Mouse (Mus musculus) layer of hippocampus, postnatal 25 days (tissue): ENCODE measurements around the gene Cldn9. TPM values are rescaled to one million over a fixed set of nuclear protein-coding genes. Genes with fewer than 3 reads are reported as not detected.

ENCODE experiments used
- DNase-seq, 2 experiments: peaks; one replicate each; pipeline ENCODE4 v3.0.0; 2022; ENCODE audit warnings: mixed read lengths in 2 of 2, low spot score in 1 of 2; ENCODE audit errors: extremely low spot score in 1 of 2
- total RNA-seq, 2 experiments: library from RNA; stranded (reverse); gene quantifications; 2 replicates each; pipeline ENCODE4 v1.2.3; 2021

The Cldn9 gene
- not detected for total RNA-seq

DNA sequence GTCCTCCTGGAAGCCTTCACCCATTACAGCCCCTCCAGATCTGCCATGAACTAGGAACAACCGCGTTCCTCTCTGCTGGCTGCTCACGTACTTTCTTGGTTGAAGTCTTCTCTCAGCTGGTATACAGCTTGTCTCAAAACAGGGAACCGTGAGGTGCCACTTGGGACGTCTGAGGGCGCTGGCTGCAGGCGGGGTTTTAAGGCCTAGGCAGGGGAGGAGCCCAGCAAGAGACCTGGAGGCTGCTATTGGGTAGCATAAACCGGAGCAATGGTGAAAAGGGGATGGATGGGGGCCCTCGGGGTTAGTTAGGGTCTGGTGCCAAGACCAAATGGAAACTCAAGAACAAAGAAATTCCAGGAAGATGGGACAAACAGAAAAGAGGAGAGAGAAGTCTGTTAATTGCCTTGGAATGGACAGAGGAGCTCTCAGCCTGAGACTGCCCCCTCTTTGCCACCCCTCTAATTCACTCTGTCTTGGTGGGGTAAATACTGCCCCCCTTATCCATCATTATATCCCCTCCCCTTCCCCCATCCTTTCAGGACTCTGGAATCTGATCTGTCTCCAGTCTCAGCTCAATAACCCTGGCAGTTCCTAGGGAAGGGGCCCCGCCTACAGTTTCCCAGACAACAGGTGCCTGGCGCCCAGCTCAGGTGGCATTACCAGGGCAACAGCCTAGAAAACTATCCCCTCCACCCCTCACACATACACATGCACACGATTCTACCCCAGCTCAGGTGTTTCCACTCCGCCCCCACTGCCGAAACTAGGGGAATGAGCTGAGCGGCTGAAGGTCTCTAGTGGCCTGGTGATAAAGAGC, at the start of gene Cldn9:
Gene Cldn9 (minus strand): TSS at position 171 of the 817 bp plus-strand sequence.
- DNase-seq, result no peak

DNA sequence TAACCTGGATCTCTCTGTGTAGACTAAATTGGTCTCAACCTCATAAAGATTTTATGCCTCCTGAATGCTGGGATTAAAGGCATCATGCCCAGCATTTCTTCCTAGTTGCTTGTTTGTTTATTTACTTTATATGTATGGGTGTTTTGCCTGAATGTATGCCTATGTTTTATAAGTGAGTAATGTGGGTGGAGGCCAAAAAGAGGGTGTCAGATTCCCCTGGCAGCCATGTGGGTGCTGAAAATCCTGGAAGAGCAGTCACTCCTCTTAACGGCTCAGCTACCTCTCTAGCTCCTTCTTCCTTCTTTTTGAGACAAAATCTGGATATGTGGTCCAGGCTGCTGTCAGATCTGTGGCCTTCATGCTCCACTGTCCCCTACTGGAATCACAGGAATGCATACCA, 46.6 kb upstream of the Cldn9 start:
- no peak for DNase-seq

DNA sequence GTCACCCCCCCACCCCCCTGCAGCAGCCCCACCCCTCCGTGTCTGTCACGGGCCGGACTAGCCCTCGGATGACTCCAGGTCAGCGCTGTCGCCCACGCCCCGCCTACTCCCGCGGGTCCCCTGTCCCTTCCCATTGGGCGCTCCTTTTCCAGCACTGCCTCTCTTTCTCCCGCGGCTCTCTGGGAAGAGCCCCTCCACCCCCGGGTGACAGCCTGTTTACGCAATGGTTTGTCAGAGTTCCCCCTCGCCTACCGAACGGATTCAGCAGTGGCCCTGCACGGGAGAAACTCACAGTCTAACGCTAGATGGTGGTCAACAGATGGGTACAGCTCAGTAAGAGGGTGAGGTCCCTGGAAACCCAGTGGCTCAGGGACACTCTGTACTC, 42.9 kb upstream of the Cldn9 start:
- no peak for DNase-seq

DNA sequence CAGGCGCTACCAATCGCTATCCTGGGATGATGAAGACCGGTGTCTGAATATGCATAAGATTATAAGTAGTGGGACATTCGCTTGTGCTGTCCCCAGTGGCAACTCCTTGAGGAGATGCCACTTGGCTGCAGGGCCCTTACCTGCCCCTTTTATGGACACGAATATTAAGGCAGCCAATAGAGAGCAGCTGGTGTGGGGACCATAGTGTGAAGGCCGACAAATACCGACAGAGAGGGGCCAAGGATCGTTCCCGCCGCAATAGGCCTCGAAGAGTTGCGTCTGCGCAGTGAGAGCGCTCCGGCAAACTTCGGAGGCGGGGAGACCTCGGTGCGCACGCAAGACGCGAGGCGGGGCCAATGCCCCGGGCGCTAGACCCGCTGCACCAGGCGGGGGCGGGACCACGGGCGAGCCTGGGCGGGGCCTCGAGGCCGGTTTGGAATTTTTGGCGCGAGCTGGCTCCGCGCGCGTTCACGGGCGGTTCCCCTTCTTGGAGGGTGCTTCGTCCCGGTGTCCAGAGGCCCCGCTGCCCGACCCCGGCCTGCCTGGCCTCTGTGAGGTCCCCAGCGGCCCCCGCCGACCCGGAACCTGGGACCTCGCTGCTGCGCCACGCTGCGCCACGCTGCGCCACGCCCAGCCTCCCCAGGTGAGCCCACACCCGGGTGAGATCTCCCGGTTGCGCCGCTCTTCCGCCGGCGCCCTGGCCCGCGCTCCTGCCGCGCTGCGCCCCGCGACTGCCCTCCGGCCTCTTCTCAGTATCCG, 42.4 kb upstream of the Cldn9 start, which contains the start of gene Pkmyt1:
Gene Pkmyt1 (plus strand): TSS at position 338 of the 759 bp plus-strand sequence.
- DNase-seq, result peak; percentile 85 to 88

GRCm38 (mm10) chr17:23725477-23725876, 41.7 kb upstream of the Cldn9 start:
- DNase-seq, result no peak

- DNase-seq, result no peak
Observed at GRCm38 (mm10) chr17:23722376-23723125, 38.7 kb upstream of the Cldn9 start, which contains the start of gene 1520401A03Rik. TSS of gene 1520401A03Rik (minus strand) at chr17:23722783.

GRCm38 (mm10) chr17:23721886-23722285, 38.1 kb upstream of the Cldn9 start:
- no peak for DNase-seq

GRCm38 (mm10) chr17:23719455-23719854, 35.6 kb upstream of the Cldn9 start:
- DNase-seq, result no peak

DNA sequence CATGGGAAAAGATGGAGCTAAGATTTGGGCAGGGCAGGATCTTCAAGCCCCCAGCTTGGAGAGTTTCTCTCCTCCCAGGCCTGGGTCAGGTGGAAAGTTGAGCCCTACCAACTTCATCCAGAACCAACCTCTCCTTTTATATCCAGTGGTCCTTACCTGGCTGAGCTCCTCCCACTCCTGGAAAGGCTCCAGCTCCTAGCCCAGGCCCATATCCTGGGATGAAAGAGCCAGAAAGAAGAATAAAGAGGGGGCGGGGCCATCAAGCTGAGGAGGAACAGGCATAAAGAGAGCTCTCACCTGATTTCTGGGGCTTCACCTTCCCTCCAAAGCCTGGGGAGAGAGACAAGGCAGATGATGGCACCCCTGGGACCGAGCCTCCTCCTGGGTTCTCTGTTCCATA, 33.2 kb upstream of the Cldn9 start:
- no peak for DNase-seq

- peak; percentile 67 to 84 for DNase-seq
Observed at GRCm38 (mm10) chr17:23706212-23706611, 22.4 kb upstream of the Cldn9 start.

DNA sequence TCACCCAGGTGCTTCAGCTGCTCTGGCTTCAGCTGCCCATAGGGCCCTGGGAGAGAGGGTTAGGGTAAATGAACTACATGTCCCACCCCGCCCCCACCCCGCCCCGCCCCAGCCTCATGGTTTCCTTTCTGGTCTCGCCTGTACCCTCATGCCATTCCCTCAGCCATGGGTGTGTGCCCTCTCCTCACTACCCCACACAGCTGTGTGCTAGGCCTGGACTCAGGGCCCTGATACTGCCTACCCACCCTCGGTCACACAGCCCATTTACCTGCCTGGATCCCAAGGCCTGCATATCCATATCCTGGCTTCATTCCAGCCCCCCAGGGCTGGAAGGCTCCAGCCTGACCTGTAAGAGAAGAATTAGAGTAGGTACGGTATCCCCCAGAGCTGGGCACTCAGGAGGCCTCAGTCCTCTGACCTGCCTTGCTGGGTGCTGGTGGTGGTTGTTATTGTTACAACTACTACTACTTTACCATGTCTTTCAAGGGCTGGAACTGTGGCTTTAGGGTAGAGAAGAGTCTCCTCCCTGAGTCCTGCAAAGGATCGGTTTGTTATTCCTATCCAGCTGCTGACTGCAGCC, 21.8 kb upstream of the Cldn9 start:
- no peak for DNase-seq

DNA sequence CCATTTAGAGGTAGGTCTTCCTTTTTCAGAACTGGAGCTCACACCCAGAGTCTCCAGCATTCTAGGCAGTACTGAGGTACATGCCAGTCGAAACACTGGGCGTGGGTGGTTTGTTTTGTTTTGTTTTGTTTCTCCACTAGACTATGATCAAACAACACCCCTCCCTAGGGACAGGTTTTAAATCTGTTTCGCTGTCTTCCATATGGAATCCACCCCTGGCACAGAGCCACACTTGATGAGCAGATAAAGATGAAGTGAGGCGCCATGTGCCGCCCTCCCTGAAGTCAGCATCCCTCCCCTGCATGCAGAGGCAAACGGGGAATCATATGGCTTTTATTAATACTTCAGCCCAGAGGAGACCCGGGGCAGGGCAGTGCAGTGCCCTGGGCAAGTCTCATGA, 20.9 kb upstream of the Cldn9 start:
- DNase-seq, result peak in 1 of 2 experiments; percentile 31

DNA sequence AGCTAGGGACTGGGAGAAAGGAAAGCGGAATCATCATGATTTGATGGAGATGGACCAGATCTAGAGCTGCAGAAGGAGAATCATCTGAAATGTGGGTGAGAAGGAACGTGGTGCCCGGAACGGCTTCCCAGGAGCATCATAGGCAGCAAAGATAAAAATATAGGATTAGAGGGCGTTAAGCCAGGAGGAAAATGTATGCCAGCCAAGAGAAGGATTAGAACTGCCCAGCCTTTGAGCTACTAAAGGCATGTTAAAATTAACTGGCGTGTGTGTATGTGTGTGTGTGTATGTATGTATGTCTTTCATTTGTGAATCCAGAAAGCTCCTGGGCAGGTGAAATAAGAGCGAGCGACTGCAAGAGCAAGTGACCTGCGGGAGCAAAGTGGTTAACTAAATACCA, 19.5 kb upstream of the Cldn9 start:
- DNase-seq, result no peak

DNA sequence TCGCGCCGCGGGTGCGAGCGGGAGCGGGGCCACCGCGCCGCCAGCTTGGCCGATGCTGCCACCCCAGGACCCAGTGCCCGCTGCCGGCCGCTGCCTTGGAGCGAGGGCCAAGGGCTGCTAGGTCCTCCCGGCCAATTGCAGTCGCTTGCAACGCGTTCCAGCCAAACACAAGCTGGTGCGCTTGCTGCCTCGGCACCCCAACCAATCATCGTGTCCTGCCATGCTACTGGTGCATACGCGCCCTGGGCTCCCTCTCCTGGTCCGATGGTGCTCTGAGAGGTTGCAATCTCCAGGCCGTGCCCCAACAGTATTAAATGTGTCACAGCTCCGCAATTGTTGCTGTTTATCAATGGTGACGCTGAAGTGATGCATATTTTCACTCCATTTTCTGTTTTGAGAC, 16.3 kb upstream of the Cldn9 start:
- DNase-seq, result peak; percentile 67 to 78

- peak in 1 of 2 experiments; percentile 12 for DNase-seq
Observed at GRCm38 (mm10) chr17:23699131-23700077, 15.6 kb upstream of the Cldn9 start.

- no peak for DNase-seq
Observed at GRCm38 (mm10) chr17:23695801-23696200, 12.0 kb upstream of the Cldn9 start.

- DNase-seq, result no peak
Observed at GRCm38 (mm10) chr17:23694491-23694890, 10.7 kb upstream of the Cldn9 start.

DNA sequence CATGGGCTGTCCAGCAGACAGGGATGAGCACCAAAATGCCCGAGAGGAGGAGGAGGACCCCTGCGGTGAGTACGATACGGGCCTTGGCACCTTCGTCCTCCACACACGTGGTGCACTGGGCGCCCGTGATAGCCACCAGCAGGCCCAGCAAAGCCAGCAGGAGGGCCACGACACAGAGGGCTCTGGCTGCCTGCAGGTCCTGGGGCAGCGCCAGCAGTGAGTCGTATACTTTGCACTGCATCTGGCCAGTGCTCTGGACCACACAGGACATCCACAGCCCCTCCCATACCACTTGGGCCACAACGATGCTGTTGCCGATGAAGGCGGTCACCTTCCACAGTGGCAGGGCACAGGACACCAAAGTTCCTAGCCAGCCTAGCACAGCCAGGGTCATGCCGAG, 600 bp downstream of the Cldn9 start:
- DNase-seq, result no peak

- DNase-seq, result no peak
Observed at GRCm38 (mm10) chr17:23682530-23682929, 1.3 kb downstream of the Cldn9 start.
